Mouse (Mus musculus): ENCODE measurements around the gene Retreg1.
A peak's percentile ranks its signal among the peaks of the same experiment; 100 is the strongest.

Gene Retreg1

GRCm38 (mm10) chr15:25922007-25922406, 79.0 kb downstream of the Retreg1 start:
- DNase-seq: no peak

DNA sequence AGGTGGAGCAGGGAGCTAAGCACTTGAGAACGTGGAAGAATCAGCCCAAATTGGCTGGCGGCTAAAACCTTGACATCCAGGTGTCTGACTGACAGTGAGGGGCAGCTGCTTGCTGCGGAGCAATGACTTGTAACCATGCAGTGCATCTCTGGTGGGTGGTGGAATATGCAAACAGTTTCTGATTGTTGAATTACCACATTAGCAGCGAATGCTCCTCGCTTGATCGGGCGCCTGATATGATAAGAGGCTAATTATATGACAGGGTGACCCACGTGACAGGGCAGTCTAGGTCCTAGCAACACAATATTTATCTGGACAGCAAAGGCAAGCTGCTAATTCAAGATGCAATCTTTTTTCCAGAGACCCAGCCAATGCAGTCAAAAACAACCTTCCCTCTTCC, 80.9 kb downstream of the Retreg1 start:
- no peak for DNase-seq

- no peak for DNase-seq
Observed at GRCm38 (mm10) chr15:25926171-25926570, 83.2 kb downstream of the Retreg1 start.

DNA sequence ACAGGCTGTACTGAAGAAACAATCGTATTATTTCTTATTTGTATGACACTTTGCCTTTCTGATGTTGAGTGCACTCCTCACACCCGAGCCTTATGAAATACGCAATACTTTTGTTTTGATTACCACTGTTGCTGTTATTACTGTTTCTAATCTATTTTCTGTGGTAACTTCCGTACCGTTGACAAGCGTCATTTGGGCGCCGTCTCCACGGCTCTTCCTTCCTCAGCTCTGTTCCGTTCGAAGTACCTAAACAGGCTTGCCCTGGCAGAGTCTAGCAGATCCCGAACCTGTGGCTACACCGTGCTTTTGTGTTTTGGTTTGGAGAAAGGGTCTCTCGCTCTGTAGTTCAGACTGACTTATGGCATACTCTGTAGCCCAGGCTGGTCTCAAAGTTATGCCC, 84.1 kb downstream of the Retreg1 start:
- no peak for DNase-seq

- DNase-seq: no peak
Observed at GRCm38 (mm10) chr15:25928001-25928400, 85.0 kb downstream of the Retreg1 start.

DNA sequence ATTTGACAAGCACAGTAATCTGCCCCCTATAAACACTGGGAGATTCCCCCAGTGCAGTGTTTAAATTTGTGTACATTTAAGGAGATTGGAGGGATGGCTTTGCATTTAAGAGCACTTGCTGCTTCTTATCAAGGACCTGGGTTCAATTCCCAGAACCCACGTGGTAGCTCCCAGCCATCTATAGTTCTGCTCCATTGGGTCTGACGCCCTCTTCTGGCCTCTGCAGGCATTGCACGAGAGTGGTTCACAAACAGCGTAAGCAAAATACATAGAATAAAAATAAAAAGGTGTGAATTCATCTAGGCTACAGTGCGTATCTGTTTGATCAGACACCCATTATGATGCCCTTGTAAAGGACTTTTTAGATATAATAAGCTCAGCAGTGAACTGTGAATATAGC, 85.9 kb downstream of the Retreg1 start:
- peak; percentile 70 to 71 for DNase-seq

GRCm38 (mm10) chr15:25929518-25929917, 86.5 kb downstream of the Retreg1 start:
- DNase-seq: no peak

DNA sequence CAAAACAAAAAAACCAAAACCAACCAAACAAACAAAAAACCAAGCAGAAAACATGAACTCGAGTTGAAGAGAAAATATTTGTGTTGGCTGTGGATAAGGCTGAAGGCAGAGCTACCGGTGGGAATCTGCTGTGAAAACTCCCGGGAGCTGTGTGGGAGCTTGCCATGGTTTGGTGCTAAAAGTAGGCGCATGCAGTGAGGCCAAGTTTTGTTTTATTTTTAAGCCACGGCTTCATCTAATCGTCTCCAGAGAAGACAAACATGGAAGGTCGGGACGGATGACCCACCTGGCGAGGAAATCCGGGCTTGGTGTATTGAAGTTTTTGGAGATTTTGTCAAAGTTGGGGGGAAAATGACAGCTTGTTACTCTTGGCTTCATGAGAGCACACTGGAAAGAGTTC, 87.0 kb downstream of the Retreg1 start:
- DNase-seq: no peak

DNA sequence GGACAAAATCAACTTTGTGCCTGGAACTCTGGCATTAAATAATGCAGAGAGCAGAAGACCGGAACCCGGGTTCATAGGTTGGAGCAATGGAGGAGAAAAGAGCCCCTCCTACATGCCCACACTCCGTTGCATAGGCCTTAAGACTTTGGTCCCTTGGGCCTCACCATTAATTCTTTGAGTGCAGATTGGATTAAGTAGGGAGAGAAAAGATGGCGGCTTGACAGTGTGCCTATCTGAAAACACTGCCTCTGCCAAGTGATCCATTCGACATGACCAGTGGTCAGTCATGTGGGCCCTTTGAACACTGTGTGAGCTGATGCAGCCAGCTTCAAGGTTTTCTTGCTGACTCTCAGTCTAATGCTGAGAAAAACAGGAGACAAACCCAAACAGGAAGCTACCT, 87.7 kb downstream of the Retreg1 start:
- DNase-seq: no peak

- no peak for DNase-seq
Observed at GRCm38 (mm10) chr15:25932497-25932896, 89.5 kb downstream of the Retreg1 start.

GRCm38 (mm10) chr15:25932937-25933684, 90.1 kb downstream of the Retreg1 start:
- DNase-seq: no peak

GRCm38 (mm10) chr15:25933685-25934108, 90.7 kb downstream of the Retreg1 start:
- no peak for DNase-seq

GRCm38 (mm10) chr15:25934411-25934810, 91.4 kb downstream of the Retreg1 start:
- no peak for DNase-seq

DNA sequence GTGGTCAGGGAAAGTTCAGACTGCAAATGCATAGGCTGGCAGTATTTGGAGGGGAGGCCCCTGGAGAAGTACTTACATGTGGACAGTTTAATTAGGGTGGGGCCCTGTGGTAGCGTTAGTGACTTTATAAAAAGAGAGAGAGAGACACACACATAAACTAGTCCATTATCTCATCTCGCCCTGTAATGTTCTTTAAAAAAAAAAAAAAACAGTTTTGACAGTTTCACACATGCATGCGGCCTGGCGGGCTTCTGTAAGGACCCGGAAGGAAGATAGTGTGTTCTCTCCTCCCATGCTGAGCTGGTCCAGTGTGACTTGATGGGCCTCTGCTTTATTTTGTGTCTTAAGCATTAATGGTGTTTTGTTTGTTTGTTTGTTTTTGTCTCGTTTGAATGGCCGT, 95.5 kb downstream of the Retreg1 start:
- no peak for DNase-seq

- DNase-seq: no peak
Observed at GRCm38 (mm10) chr15:25940397-25941377, 97.7 kb downstream of the Retreg1 start.

DNA sequence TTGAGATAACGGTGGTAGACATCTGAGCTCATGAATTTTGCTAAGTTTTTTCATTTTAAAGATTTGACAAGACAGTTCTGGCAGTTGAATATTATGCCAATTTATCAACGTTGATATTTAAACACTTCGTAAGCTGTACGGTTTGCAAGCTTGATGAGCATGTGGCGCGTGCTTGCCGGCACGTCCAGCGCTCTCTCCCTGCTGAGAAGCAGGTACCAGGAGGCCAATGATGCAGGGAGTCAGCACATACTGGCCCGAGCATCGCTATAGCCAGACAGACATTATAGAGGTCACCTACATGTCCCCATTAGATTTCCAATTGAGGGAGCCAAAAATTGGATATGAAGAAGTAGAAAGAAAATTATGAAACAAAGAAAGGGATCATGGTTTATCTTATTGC, 98.5 kb downstream of the Retreg1 start:
- no peak for DNase-seq

DNA sequence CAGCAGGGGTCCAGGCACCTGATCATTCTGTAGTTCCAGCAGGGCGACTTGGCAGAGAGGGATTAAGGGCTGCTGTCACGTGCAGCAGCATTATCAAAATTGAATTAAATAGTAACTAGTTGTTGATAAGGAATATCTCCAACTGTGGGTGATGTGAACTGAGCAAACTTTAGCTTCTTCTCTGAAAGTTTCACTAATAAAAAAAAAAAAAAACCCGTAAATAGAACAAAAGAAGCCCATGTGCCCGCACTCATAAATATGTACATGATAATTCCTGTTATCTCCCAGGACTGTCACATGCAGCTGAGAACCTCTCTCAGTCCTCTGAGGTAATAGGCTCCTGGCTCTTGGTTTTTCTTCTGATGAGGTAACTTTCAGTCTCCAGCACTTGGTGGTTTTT, 99.4 kb downstream of the Retreg1 start:
- DNase-seq: no peak

GRCm38 (mm10) chr15:25943386-25944137, 100.6 kb downstream of the Retreg1 start:
- no peak for DNase-seq

- no peak for DNase-seq
Observed at GRCm38 (mm10) chr15:25945224-25945623, 102.2 kb downstream of the Retreg1 start.

DNA sequence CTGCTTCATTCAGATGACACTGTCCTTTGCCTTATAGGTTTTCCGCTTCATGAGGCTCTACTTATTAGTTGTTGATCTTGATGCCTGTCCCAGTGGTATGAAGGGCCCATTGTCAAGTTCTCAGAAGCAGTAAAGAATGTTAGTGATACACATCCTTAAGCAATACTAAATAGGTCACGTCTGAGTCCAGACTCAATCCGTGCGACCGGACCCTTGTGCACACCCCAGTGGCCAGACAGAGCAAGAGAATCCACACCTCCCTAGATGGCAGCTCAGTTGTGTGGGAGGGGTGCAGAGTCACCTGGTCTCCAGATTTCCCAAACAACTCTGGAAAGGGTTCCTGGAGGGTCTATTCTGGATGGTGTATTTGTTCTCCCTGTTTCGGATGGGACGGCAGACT, 103.5 kb downstream of the Retreg1 start:
- DNase-seq: no peak

GRCm38 (mm10) chr15:25947383-25947782, 104.4 kb downstream of the Retreg1 start:
- no peak for DNase-seq

- DNase-seq: no peak
Observed at GRCm38 (mm10) chr15:25948257-25949223, 105.6 kb downstream of the Retreg1 start.

All from B cell, adult 2 months (primary cell).